Mouse (Mus musculus) adrenal gland, postnatal 10 days (tissue): Measurements from ENCODE around the gene Olfr557. TPM values are rescaled to one million over a fixed set of nuclear protein-coding genes. Genes with fewer than 3 reads are reported as not detected.

ENCODE experiments used
- DNase-seq: peaks from one replicate; pipeline ENCODE4 v3.0.0; 2021; ENCODE audit warnings: mixed read lengths
- long read RNA-seq, 2 experiments: library from polyadenylated mRNA; stranded (forward); transcript quantifications; one replicate each; pipeline ENCODE4 v2.0.0; 2021
- total RNA-seq, 2 experiments: library from RNA; stranded (reverse); gene quantifications; 2 replicates each; pipeline ENCODE4 v1.2.3; 2021

Gene Olfr557
- not detected for total RNA-seq
- long read RNA-seq, experiment 1 = 0 reads
- long read RNA-seq, experiment 2 = 0 reads

DNA sequence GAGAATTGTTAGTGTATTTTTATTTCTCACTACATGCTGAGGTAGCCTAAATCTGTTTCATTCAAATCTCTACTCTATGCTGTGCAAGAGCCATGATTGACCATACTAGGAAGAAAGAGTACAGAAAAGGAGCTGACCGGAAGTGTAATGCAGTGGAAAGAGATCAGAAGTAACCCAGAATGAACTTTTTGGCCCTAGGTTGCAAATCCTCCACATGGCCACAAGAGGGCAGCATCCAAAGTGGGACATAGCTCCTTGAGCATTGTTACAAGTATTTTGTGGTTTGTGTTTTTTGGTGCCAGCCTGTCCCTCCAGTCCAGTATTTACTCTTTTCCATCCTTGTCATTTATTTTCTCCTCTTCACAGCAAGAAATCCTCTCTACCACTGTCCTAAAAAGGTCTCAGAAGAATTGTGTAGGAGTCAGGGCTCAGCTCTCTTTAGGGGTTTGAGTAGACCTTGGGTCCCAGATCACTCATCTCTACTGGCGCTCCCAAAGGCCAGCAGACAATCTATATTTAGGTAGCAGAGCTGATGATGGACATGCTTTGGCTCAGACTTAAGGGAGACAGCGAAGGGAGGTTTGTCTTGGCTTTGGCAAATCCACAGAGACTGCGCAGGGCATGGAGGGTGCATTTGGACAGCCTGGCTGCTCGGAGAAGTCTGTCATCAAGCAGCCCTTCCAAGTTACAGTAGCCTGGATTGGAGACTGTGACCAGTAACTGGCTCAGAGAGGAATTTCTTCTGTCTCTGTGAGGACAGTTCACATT is at the start of gene Olfr557:
Olfr557 (plus strand) TSS at position 553 of the 768 bp plus-strand sequence.
- DNase-seq = peak; percentile 62

GRCm38 (mm10) chr7:102658523-102658922 is 37.2 kb upstream of the Olfr557 start, which contains the start of gene Olfr555:
Gene Olfr555, plus strand, starts transcription at chr7:102658823.
- DNase-seq = no peak

DNA sequence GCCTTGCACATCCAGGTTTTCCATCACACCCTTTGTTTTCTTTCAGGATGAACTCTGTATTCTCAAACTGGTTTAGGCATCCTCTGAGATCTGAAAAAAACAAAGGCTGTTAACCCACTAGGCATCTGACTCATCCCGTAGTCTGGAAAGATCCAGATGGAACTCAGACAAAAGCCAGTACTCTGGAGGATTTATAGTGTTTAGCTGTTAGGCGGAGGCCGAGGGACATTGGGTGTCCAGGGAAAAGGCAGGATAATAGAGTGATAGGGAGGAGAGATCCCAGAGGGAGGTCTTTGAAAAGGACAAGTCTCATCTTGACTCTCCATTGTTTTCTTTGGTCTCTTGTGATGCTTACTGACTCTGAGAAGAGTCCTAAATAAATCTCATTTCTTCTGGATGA is 31.1 kb upstream of the Olfr557 start, which contains the start of gene Olfr556:
Olfr556 (plus strand) TSS at position 301 of the 400 bp plus-strand sequence.
- no peak for DNase-seq

DNA sequence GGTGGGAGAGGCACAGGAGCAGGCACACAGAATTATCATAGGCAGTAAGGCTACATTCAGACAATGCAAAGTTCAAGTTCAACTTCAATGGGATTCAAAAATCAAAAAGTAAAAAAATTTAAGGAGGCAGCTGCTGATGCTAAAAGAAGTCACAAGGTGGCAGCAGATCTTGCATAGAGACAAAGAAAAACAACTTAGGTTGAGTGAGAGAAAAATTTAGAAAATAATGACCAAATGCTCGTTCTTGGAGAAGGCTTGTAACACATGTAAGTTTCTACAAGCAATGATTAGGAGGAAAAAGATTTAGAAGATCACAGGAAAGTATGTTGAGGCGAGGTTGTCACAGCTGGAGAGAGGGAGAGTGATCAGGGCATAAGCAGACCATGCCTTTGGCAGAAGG is 30.3 kb upstream of the Olfr557 start:
- DNase-seq = no peak

- DNase-seq = no peak
Measured at GRCm38 (mm10) chr7:102676225-102676624, 19.5 kb upstream of the Olfr557 start.

- DNase-seq = no peak
Measured at GRCm38 (mm10) chr7:102681916-102682315, 13.8 kb upstream of the Olfr557 start.

DNA sequence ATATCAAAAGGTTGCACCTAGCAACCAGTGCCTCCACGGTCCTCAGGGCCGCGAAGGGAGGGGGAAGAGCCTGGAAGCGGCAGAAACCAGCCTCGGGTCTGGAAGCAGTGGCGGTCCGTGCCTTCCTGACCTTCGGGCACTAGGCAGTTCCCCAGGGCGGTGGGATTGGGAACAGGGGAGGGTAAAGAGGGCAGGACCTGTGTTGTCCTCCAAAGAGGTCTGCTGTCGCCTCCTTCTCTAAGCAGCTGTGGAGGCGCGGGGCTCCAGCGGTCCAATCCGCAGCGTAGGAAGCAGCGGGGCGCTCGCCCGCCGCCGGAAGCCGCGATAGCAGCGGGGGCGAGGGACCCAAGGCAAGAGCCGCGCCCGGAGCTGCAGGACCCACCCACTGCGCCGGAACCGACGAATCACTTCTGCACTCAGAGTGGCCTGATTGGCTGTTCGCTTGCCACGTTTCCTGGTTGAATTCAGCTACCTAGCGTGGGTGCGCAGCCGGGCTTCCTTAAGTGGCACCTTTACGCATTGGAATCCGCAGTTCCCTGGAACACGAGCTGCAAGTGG is 8.7 kb upstream of the Olfr557 start, which contains the start of gene Trim68:
Trim68 (minus strand) TSS at position 384 of the 558 bp plus-strand sequence.
- DNase-seq = peak; percentile 93

DNA sequence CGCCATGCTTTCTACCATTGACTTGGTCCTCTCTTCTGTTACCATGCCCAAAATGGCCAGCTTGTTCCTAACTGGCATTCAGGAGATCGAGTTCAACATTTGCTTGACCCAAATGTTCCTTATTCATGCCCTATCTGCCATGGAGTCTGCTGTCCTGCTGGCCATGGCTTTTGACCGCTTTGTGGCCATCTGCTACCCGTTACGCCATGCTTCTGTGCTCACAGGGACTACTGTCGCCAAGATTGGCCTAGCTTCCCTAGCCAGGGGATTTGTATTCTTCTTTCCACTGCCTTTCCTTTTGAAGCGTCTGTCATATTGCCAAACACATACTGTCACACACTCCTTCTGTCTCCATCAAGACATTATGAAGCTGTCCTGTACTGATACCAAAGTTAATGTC is 2.8 kb downstream of the Olfr557 start:
- no peak for DNase-seq

GRCm38 (mm10) chr7:102701915-102702314 is 6.2 kb downstream of the Olfr557 start, which contains the start of gene Olfr558:
Gene Olfr558, plus strand, starts transcription at chr7:102702215.
- no peak for DNase-seq

DNA sequence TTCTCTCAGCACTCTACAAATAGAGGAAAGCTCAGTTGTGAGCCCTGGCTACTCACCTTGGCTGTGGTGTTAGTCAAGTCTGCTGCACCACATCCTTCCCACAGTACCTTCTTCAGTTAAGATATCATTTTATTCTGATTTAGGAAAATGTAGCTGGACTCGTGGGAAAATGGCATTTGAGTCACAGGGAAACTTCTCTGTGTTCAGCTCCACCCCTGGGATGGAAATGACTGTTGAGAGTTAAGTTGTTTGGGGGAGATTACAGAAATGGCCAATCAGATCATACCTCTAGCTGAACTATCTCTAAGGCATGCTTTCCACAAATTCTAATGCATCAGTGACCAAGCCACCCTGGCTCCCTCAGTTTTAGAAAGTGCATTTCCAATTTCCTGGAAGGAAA is 23.3 kb downstream of the Olfr557 start, which contains the start of gene Olfr33:
Olfr33 (minus strand) TSS at position 101 of the 400 bp plus-strand sequence.
- no peak for DNase-seq

DNA sequence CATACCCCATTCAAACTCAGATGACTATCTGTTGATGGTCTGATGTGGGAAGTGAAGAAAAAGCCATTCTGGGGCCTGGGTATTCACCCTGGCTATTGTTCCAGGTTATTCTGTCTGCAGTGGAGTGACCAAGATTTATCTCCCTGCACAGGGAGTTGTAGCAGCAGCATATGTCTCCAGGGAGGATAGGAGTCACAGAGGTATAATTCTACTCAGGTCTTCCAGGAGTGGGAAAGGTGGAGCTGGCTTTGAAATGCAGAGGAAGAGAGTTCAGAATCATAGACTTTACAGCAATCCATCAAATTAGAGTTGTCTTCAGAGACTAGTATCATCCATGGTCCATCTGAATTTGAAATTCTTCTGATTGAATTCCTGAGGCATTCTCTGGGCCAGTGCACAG is 31.7 kb downstream of the Olfr557 start, which contains the start of gene Olfr559:
Olfr559 (minus strand) TSS at position 101 of the 400 bp plus-strand sequence.
- DNase-seq = no peak

DNA sequence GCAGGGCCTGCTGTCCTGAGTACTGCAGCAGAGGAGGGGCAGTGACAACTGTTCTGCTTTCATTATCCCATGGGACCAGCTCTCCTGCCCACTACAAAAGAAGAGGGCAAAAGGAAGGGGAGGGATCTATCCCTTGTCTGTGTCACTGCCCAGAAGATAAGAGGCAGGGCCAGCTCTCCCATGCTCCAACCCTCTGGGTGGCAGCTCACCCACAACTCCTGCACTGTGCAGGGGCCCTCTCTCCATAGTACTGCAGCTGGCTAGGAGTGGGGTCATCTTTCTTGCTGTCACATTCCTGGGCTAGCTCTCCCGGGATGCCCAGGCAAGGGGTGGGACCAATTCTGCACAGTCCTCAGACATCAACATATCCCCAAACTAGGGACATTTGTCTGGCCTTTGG is 38.1 kb downstream of the Olfr557 start:
- no peak for DNase-seq

DNA sequence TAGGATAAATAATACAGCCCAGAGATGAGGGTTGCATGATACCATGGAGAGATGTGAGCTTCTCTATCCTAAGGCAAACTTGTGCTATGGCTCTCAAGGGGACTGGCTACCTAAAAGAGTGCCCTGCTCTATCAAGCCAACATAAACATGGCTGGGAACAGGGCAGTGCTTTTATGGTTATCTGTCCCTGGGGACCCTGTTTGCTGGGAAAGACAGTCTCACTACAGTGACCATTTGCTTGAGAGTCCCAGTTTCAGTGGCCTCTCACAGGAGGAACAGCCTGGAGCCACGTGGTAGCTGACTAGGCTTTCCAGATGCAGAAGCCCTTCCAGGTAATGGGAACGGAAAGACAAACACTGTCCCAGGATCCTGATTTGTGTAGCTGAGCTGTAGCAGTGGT is 42.0 kb downstream of the Olfr557 start:
- no peak for DNase-seq

Other genes starting within 250 kb of the Olfr557 start
- gene Olfr543, start 214.2 kb upstream of the Olfr557 start, total RNA-seq = not detected
- gene Olfr544, start 207.6 kb upstream of the Olfr557 start, total RNA-seq = not detected
- gene Olfr545, start 196.3 kb upstream of the Olfr557 start, total RNA-seq = not detected
- not detected for gene Olfr547, start 161.2 kb upstream of the Olfr557 start, total RNA-seq
- not detected for gene Olfr548-ps1, start 155.0 kb upstream of the Olfr557 start, total RNA-seq
- not detected for gene Olfr549, start 146.0 kb upstream of the Olfr557 start, total RNA-seq
- gene Trim21, start 130.4 kb upstream of the Olfr557 start, total RNA-seq = 10 to 100 TPM; 10.1 to 15.8 TPM
- not detected for gene Olfr550, start 124.5 kb upstream of the Olfr557 start, total RNA-seq
- not detected for gene Olfr551, start 104.0 kb upstream of the Olfr557 start, total RNA-seq
- under 1 TPM in 1 of 2 experiments, not detected in 1; 0.12 TPM for gene Olfr552, start 98.1 kb upstream of the Olfr557 start, total RNA-seq
- not detected for gene Olfr553, start 77.7 kb upstream of the Olfr557 start, total RNA-seq
- gene Olfr554, start 57.5 kb upstream of the Olfr557 start, total RNA-seq = not detected
- gene Olfr555, start 37.1 kb upstream of the Olfr557 start, total RNA-seq = not detected
- gene Olfr556, start 31.0 kb upstream of the Olfr557 start, total RNA-seq = not detected
- 10 to 100 TPM in 1 of 2 experiments, 1 to 10 TPM in 1; 6.1 to 14.3 TPM for gene Trim68, start 8.6 kb upstream of the Olfr557 start, total RNA-seq
- gene Olfr558, start 6.3 kb downstream of the Olfr557 start, total RNA-seq = 1 to 10 TPM; 1.4 to 2.6 TPM
- not detected for gene Olfr33, start 23.2 kb downstream of the Olfr557 start, total RNA-seq
- not detected for gene Olfr559, start 31.6 kb downstream of the Olfr557 start, total RNA-seq
- not detected for gene Olfr560, start 63.5 kb downstream of the Olfr557 start, total RNA-seq
- gene Olfr78, start 63.6 kb downstream of the Olfr557 start, total RNA-seq = 1 to 10 TPM; 1.5 to 2.6 TPM
- gene Olfr561, start 75.3 kb downstream of the Olfr557 start, total RNA-seq = not detected
- not detected for gene Olfr564, start 107.6 kb downstream of the Olfr557 start, total RNA-seq
- not detected for gene Olfr566, start 162.9 kb downstream of the Olfr557 start, total RNA-seq
- gene Olfr568, start 181.2 kb downstream of the Olfr557 start, total RNA-seq = not detected
- not detected for gene Olfr569, start 195.0 kb downstream of the Olfr557 start, total RNA-seq
- gene Olfr570, start 198.7 kb downstream of the Olfr557 start, total RNA-seq = not detected
- gene Olfr571, start 221.6 kb downstream of the Olfr557 start, total RNA-seq = not detected
- not detected for gene Olfr572, start 228.5 kb downstream of the Olfr557 start, total RNA-seq
- gene Olfr573-ps1, start 246.7 kb downstream of the Olfr557 start, total RNA-seq = not detected